Mouse (Mus musculus) intestine, embryonic 14.5 days (tissue): ENCODE measurements around the gene Fmod. TPM values are rescaled to one million over a fixed set of nuclear protein-coding genes. Genes with fewer than 3 reads are reported as not detected.
A peak's percentile ranks its signal among the peaks of the same experiment; 100 is the strongest.

ENCODE experiments used
- ATAC-seq: fragments of 200-750 bp; cut with Nextera tagmentation; replicated peaks from 2 replicates; pipeline ENCODE4 v1.8.0; 2017; ENCODE audit warnings: low read depth, moderate number of reproducible peaks, moderate TSS enrichment, moderate library complexity; ENCODE audit not compliant: low FRiP score, low TSS enrichment
- DNase-seq: peaks from one replicate; pipeline ENCODE4 v3.0.0-alpha.2; 2018; ENCODE audit warnings: low spot score
- H3K27ac ChIP-seq: fragments of 300-500 bp; sonication (generic); 2 replicates; pipeline ENCODE4 v1.5.1; 2014; ENCODE audit warnings: low read depth, mild to moderate bottlenecking, control low read depth
- H3K27me3 ChIP-seq: fragments of 300-500 bp; sonication (generic); replicated peaks from 2 replicates; pipeline ENCODE4 v1.6.1; 2014; ENCODE audit warnings: low read length, control low read depth; ENCODE audit not compliant: control insufficient read depth, insufficient read depth
- H3K36me3 ChIP-seq: fragments of 300-500 bp; sonication (generic); 2 replicates; pipeline ENCODE4 v1.6.1; 2014; ENCODE audit warnings: low read length, control low read depth; ENCODE audit not compliant: control insufficient read depth, insufficient read depth
- H3K4me1 ChIP-seq: fragments of 300-500 bp; sonication (generic); replicated peaks from 2 replicates; pipeline ENCODE4 v1.6.1; 2014; ENCODE audit warnings: low read length, control low read depth, mixed read lengths; ENCODE audit not compliant: control insufficient read depth, insufficient read depth
- H3K4me2 ChIP-seq: fragments of 300-500 bp; sonication (generic); 2 replicates; pipeline ENCODE4 v1.6.1; 2014; ENCODE audit warnings: low read length
- H3K4me3 ChIP-seq: fragments of 300-500 bp; sonication (generic); 2 replicates; pipeline ENCODE4 v1.5.1; 2014; ENCODE audit warnings: low read depth, low read length, control low read depth, mixed read lengths
- H3K9ac ChIP-seq: fragments of 300-500 bp; sonication (generic); 2 replicates; pipeline ENCODE4 v1.6.1; 2014; ENCODE audit warnings: mild to moderate bottlenecking, low read length
- H3K9me3 ChIP-seq: fragments of 300-500 bp; sonication (generic); 2 replicates; pipeline ENCODE4 v1.6.1; 2016; ENCODE audit warnings: low read length, control low read depth; ENCODE audit not compliant: control insufficient read depth
- WGBS: fragments of 180-500 bp; shearing (Covaris S2); extraction: QIAGEN DNeasy Blood & Tissue Kit; methylation state at CpG from one replicate; pipeline ENCODE4 v1.1.7; 2014; 5-methylcytosine and 5-hydroxymethylcytosine counted together
- polyA plus RNA-seq: library from polyadenylated mRNA; unstranded; fragments of >200 nt; fragmentation: Nextera tagmentation; extraction: Ambion mirVana; gene quantifications from 2 replicates; pipeline ENCODE4 v1.2.1, GENCODE M21; 2014

Fmod gene
- polyA plus RNA-seq, 1 experiment from 2014 or later = 8.2 TPM

DNA sequence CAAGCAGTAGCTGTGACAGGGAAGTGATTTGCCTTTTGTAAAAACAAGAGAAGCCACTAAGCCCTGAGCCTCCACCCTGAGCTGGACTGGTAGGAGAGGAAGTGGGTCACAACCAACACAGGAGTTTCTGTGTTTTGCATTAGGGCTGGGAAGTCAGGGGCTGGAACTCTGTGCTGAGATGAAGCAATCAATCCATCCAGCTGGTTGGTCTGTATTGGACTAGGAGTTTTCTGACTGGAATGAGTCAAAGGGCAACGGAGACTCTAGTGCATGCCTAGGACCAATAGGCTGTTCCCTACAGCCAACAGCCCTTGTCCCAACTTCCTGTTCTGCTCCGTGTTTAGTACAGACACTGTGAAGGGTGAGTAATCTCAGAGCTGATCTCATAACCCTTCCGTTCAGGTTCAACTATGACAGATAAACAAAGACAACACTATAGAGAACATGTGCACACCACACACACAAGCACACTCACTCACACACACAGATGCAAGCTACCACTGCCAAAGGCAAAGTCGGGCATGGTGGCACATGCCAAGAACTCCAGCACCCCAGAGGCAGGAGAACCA lies 28.3 kb downstream of the Fmod start:
- no peaks in the 10 kb centered on the region for H3K27me3 ChIP-seq
- ATAC-seq (no peak), DNase-seq (no peak)
- no peaks in the 10 kb centered on the region for H3K9me3 ChIP-seq
- H3K27ac ChIP-seq = peak overlapping the region; percentile 1; the same call in 1 of the 2 replicates
- no peak overlapping the region for H3K4me3 ChIP-seq
- 41% methylated on average over 4 of the region's 4 CpGs for WGBS
- H3K4me1 ChIP-seq = peaks cover 73% of the 10 kb centered on the region
- no peaks in the 10 kb centered on the region for H3K36me3 ChIP-seq
- no peak overlapping the region for H3K9ac ChIP-seq
- no peak overlapping the region for H3K4me2 ChIP-seq

- H3K9me3 ChIP-seq = no peaks in the 10 kb centered on the region
- H3K9ac ChIP-seq = no peak overlapping the region
- 48% methylated on average over 3 of the region's 3 CpGs for WGBS
- peaks cover 72% of the 10 kb centered on the region for H3K4me1 ChIP-seq
- no peak overlapping the region for H3K4me2 ChIP-seq
- H3K27ac ChIP-seq = peak overlapping the region; percentile 62; the same call in 1 of the 2 replicates
- DNase-seq (no peak), ATAC-seq (no peak)
- no peak overlapping the region for H3K4me3 ChIP-seq
- H3K36me3 ChIP-seq = no peaks in the 10 kb centered on the region
- H3K27me3 ChIP-seq = no peaks in the 10 kb centered on the region
These were observed 29.5 kb downstream of the Fmod start for GRCm38 (mm10) chr1:134066554-134066953.

DNA sequence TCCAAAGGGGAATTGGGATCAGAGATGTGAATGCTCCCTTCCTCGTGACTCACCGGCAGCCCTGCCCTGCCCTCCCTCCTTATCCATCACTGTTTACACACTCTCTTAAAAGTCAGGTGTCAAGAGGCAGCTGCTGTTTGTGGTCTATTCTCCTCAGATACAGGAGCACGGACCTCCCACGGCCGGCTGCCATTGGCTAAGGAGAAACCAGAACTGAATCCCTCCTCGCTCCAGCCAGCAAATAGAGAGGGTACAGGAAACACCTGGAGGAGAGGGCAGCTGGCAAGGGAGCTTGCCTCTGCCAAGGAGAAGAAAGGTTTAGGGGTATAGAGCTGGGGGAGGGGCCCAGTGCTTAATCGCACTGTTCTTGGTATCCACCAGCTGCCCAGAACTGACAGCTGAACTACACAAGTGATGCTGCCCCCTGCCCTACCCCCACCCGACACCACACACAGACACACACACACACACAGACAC lies 30.1 kb downstream of the Fmod start:
- no peaks in the 10 kb centered on the region for H3K27me3 ChIP-seq
- H3K4me2 ChIP-seq = no peak overlapping the region
- H3K4me3 ChIP-seq = no peak overlapping the region
- H3K4me1 ChIP-seq = peaks cover 69% of the 10 kb centered on the region
- H3K9me3 ChIP-seq = no peaks in the 10 kb centered on the region
- DNase-seq = no peak
- no peak overlapping the region for H3K9ac ChIP-seq
- H3K36me3 ChIP-seq = no peaks in the 10 kb centered on the region
- WGBS = 5% methylated on average over 8 of the region's 8 CpGs
- ATAC-seq = peak; percentile 80
- 0 out of 2 replicates have a peak overlapping the region, but pooled peaks have one; percentile 38 for H3K27ac ChIP-seq

DNA sequence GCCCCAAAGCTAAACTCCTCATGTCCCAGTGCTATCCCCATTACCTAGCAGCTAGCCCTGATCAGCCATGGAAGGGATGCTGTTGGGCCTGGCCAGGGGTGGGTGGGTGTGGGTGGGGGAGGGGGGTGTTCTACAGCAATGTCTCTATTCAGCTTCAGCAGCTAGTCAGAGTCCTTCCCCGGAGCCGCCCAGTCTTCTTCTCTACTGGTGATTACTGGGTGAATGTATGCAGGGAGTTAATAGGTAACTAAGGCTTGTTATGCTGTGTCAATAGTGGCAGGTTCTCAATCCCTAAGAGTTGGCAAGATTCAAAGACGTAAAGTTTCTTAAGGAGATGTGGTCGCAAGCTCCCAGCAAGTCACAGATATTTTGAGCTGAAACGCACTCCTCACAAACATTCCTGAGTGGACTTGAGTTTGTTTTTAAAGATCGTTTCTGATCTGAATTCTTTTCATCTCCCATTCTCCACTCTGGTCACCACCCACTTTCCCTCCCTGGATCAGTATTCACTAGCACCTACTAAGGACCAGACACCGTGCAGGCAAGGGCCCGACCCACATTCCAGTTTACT lies 33.1 kb downstream of the Fmod start:
- Histone ChIP-seq H3K9me3 (no peaks in the 10 kb centered on the region), H3K9ac (no peak overlapping the region), H3K4me2 (peak overlapping the region; percentile 6; the same call in 1 of the 2 replicates), H3K4me3 (no peak overlapping the region), H3K27me3 (no peaks in the 10 kb centered on the region), H3K27ac (peak overlapping the region; percentile 43), H3K36me3 (peaks cover under 1% of the 10 kb centered on the region; the same call in 1 of the 2 replicates), H3K4me1 (peaks cover 46% of the 10 kb centered on the region)
- DNase-seq (no peak), ATAC-seq (peak; percentile 16; the same call in 1 of the 2 replicates)
- WGBS = 52% methylated on average over 8 of the region's 8 CpGs

DNA sequence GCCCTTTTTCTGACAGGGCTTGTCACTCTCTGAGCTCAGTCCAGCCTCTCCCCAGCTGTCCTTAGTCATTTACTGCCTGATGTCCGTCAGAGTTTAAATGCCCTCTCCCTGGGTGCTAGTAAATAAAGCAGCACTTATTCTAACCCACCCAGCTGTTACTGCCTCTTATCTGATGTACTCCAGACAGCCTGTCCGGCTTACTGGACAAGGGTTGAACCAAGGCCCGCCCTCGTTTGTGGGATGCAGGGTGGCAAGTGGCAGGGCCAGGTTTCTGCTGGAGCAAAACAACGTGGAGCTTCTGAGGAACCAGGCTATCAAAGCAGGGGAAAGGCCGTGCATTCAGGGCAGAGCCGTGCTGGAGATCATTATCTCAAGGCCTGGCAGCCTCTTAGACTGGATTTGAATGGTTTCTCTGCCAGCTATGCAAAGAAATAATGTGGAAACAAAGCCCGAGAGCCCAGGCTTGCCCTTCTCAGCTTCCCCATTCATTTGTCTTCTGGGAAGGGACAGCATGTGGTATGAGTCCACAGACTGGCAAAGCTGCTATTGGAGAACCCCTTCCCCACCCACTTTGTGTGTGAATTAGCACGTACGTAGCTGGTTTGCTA lies 34.5 kb downstream of the Fmod start:
- Histone ChIP-seq H3K27ac (peak overlapping the region; percentile 14; the same call in 1 of the 2 replicates), H3K4me2 (no peak overlapping the region), H3K9ac (no peak overlapping the region), H3K36me3 (peaks cover 13% of the 10 kb centered on the region; the same call in 1 of the 2 replicates), H3K4me1 (peaks cover 48% of the 10 kb centered on the region), H3K27me3 (no peaks in the 10 kb centered on the region), H3K9me3 (no peaks in the 10 kb centered on the region), H3K4me3 (no peak overlapping the region)
- no peak for DNase-seq
- ATAC-seq = no peak
- 37% methylated on average over 10 of the region's 10 CpGs for WGBS

DNA sequence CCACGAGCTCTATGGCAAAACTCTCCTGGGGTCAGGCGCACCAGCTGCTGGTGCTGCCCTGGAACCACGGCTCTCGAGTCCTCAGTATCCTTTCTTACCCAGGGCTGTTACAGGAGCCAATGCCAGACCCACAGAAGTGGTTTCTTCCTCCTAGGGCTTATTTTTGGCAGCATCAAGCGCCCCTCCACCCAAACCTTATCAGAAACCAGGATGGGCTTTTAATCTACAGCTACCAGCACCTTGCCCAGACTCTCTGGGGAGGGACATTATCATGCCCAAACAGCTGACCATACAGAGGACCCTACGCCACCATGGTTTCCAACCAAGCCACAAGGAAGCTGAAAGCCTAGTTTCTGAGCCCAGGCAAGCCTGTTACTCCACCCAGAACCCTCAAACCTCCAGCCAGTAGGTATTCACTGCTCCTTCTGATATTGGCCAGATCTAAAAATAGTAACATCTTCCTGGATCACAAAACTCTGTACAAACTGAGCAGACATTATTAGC lies 36.1 kb downstream of the Fmod start:
- Histone ChIP-seq H3K4me2 (no peak overlapping the region), H3K27ac (no peak overlapping the region), H3K4me3 (no peak overlapping the region), H3K36me3 (peaks cover 21% of the 10 kb centered on the region; the same call in 1 of the 2 replicates), H3K9ac (no peak overlapping the region), H3K4me1 (peaks cover 47% of the 10 kb centered on the region), H3K27me3 (no peaks in the 10 kb centered on the region), H3K9me3 (no peaks in the 10 kb centered on the region)
- ATAC-seq (no peak), DNase-seq (no peak)
- WGBS = 86% methylated on average over 6 of the region's 6 CpGs

GRCm38 (mm10) chr1:134073658-134074057 lies 36.6 kb downstream of the Fmod start:
- Histone ChIP-seq H3K27ac (no peak overlapping the region), H3K4me2 (no peak overlapping the region), H3K9ac (no peak overlapping the region), H3K9me3 (no peaks in the 10 kb centered on the region), H3K27me3 (no peaks in the 10 kb centered on the region), H3K4me1 (peaks cover 50% of the 10 kb centered on the region), H3K4me3 (no peak overlapping the region), H3K36me3 (peaks cover 21% of the 10 kb centered on the region; the same call in 1 of the 2 replicates)
- no peak for DNase-seq
- WGBS = 68% methylated on average over 1 of the region's 1 CpGs
- no peak for ATAC-seq

DNA sequence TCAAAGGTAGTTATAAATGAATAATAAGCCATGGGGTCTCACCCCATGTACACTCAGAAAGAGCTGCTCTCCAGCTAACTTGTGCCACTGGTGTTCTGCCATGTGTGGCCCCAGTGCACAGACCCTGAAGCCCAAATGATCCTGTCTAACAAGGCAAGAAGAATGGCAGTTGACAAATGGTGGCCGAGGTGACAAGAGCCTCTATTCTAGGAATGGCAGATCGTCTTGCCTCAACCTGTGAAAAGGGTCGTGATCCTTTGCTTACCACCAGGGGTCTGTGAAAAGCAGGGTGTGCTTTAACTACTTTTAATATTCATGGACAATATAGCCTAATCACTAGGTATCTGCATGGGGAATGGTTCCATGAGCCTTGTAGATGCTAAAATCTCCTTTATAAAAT lies 37.1 kb downstream of the Fmod start:
- WGBS = 66% methylated on average over 3 of the region's 3 CpGs
- ATAC-seq (no peak), DNase-seq (no peak)
- Histone ChIP-seq H3K4me1 (peaks cover 50% of the 10 kb centered on the region), H3K9me3 (no peaks in the 10 kb centered on the region), H3K27me3 (no peaks in the 10 kb centered on the region), H3K36me3 (peaks cover 21% of the 10 kb centered on the region; the same call in 1 of the 2 replicates), H3K9ac (no peak overlapping the region), H3K4me3 (no peak overlapping the region), H3K27ac (no peak overlapping the region), H3K4me2 (no peak overlapping the region)
